Mouse (Mus musculus) embryonic fibroblast, embryonic 13.5 days (primary cell): ENCODE measurements around the gene Gm10842. TPM values are rescaled to one million over a fixed set of nuclear protein-coding genes. Genes with fewer than 3 reads are reported as not detected.
A peak's percentile ranks its signal among the peaks of the same experiment; 100 is the strongest.

Source experiments
- H3K27ac ChIP-seq: 2 replicates; pipeline ENCODE4 v1.5.1; 2012; ENCODE audit warnings: low read length, control low read depth, inconsistent platforms; ENCODE audit not compliant: insufficient read depth
- H3K4me1 ChIP-seq: 2 replicates; pipeline ENCODE4 v1.6.1; 2011; ENCODE audit warnings: low read length; ENCODE audit not compliant: control insufficient read depth, insufficient read depth
- H3K4me3 ChIP-seq: 2 replicates; pipeline ENCODE4 v1.5.1; 2011; ENCODE audit warnings: mild to moderate bottlenecking, control low read depth, low read length; ENCODE audit not compliant: insufficient read depth
- CTCF ChIP-seq: IDR thresholded peaks from 2 replicates; pipeline ENCODE4 v1.5.1; 2011; ENCODE audit warnings: mild to moderate bottlenecking, control low read depth, low read length, moderate library complexity, borderline replicate concordance; ENCODE audit not compliant: insufficient read depth
- POLR2A ChIP-seq: IDR thresholded peaks from 2 replicates; pipeline ENCODE4 v1.6.1; 2011; ENCODE audit warnings: low read depth, mild to moderate bottlenecking, control low read depth, low read length, moderate library complexity
- polyA plus RNA-seq: library from polyadenylated mRNA; stranded (reverse); fragments of >200 nt; gene quantifications from 2 replicates; pipeline ENCODE4 v1.2.4, GENCODE M21; 2011; ENCODE audit warnings: low read depth; ENCODE audit not compliant: missing spikeins, insufficient read length

Gene Gm10842
- polyA plus RNA-seq, 1 experiment: not detected

DNA sequence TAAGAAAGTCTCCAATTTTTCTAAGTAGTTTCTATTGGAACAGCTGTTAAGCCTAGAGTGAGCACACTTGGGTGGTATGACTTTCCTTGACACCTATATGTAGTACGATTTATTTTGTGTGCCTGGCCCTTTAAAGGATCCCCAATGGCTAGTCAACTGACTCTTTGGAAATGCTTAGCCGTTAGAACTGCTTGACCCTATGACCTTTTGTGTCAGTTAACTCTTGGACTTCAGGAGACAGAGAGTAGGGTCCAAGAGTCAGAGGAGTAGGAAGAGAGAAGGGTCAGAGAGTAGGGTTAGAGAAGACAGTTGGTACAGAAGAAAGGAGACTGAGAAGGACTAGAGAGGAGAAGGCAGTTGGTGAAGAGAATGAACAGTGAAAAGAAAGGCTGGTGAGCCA lies 31.8 kb downstream of the Gm10842 start, which contains the start of gene Tlk2:
Tlk2 (plus strand) TSS at position 292 of the 400 bp plus-strand sequence.
- TF ChIP-seq CTCF (no peak), POLR2A (no peak)
- Histone ChIP-seq H3K4me1 (no peaks in the 10 kb centered on the region), H3K4me3 (0 out of 2 replicates have a peak within 1 kb of the TSS, but pooled peaks have one; percentile 8), H3K27ac (no peak within 1 kb of the TSS)

DNA sequence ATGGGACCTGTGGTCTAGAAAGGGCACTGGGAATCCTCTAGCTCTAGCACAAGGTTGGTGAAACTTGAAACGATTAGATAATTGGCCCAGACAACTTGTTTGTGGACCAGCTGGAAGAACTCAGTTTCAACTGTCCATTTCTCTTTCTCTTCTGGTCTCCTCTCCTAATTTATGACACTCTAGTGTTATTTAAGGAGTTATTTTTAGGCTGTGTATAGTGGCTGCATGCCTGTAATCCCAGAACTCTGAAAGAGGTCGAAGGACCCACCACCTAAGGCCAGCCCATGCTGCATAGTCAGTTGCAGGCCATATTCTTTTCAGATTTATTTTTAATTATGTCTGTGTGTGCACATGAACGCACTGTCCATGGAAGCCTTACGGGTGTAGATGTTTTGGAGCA lies 32.8 kb downstream of the Gm10842 start:
- no peaks in the 10 kb centered on the region for H3K4me1 ChIP-seq
- no peak overlapping the region for H3K27ac ChIP-seq
- no peak for TF ChIP-seq POLR2A
- TF ChIP-seq CTCF: no peak
- peak overlapping the region; percentile 58; the same call in 1 of the 2 replicates for H3K4me3 ChIP-seq

DNA sequence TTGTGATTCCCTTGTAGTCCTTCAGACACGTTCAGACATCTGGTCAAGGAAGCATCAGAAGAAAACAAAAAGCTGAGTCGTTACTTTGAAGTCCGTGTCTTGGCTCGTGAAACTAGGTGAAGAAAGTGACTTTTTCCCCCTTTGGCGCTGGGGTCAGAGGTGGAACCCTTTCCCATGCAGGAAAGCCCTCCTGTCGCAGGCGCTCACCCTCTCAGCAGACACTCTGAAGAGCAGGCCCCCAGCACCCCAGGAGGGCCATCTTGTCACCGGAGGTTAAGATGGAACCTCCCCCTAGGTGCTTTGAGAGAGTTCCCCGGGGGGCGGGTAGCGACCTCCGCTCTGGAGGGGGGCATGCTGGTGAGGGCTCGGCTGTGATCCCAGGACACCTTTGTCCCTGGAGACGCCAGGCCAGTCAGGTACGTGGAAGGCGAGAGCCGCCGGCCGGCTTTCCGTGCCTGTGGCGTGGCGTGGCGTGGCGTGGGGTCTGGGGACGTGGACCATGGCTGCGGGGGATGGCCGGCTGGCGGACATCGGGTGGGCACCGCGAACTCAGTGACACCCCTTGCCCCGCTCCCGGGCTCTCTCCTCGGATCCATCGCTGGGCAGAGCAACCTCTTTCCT lies 33.9 kb downstream of the Gm10842 start:
- Histone ChIP-seq H3K4me3 (peak overlapping the region; percentile 58), H3K27ac (peak overlapping the region; percentile 79), H3K4me1 (no peaks in the 10 kb centered on the region)
- TF ChIP-seq CTCF (no peak), POLR2A (no peak; the same call in 1 of the 2 replicates)

DNA sequence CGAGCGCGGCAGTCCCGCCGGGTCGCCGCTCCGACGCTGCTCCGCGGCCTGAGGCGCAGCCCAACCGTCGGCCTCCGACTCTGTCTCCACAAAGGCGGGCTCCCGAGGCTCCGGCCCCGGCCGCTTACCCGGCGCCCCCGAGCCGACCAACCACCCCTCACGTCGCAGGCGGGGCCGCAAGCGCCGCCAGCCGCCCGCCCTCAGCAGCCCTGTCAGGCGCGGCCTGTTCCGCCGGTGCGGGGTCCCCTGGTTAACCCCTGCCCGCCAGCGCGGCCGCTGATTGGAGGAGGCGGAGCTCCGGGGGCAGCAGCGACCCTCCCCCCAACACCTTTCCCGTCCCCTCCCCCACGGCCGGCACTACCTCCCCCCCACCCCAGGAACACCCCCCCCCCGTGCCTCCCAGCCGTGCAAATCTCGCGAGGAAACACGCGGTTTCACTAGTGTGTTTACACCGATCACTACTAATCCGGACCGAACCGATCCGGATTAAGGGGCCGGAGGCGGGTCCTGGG lies 34.5 kb downstream of the Gm10842 start:
- peak overlapping the region; percentile 58 for H3K4me3 ChIP-seq
- peak overlapping the region; percentile 79 for H3K27ac ChIP-seq
- TF ChIP-seq CTCF (no peak), POLR2A (peak; percentile 80)
- H3K4me1 ChIP-seq: no peaks in the 10 kb centered on the region

DNA sequence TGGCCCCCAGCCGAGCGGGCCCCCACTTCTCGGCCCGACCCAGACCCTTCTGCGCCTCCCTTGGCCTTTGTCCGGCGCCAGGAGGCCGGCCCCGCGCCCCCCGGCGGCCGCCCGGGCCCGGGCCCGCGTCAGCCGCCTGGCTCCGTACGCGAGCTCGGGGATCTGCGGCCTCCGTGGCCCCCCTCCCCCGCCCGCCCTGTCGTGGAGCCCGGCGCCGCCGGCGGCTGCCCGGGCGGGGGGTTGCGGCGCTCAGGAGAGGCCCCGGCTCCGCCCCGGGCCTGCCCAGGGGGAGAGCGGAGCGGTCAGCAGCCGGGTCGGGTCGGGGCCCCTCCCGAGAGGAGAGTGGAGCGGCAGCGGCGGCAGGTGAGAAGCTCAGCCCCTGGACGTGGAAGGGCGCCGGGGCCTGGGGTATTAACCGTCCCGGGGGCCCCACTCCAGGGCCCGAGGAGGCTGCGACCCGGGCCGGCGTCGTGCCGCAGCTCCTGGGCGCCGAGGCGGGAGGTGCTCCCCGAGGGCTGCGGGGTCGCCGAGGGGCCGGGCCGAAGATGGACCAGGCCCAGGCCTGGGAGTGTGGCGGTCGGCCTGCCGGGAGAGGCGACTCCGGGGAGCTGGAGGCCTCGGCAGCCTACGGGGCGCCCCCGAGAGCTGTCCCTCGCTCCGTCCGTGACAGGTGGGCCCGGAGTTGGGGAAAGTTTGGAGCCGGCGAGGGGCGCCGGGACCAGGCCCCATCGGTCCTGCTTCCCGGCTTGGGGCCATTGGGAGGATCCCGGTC lies 35.2 kb downstream of the Gm10842 start:
- Histone ChIP-seq H3K27ac (peak overlapping the region; percentile 62), H3K4me3 (peak overlapping the region; percentile 95), H3K4me1 (no peaks in the 10 kb centered on the region)
- TF ChIP-seq CTCF: no peak
- no peak for TF ChIP-seq POLR2A

DNA sequence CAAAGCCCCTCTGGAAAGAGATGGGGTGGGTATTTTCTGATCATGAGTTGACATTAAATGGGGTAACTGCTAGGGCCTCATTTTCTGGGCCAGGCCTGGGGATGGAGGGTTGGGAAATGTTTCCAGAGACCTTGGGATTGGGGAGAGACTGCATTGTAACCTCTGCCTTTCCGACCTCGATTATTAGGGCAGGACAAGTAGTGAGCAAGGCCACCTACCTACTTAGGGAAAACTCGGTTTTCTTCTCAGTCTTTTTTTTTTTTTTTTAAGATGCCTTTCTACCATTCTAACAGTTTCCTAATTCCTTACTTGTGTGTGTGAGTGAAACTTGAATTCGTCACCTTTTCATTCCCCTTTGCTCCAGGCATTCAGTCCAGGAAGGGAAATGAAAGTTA lies 35.8 kb downstream of the Gm10842 start:
- H3K4me3 ChIP-seq: peak overlapping the region; percentile 95
- H3K4me1 ChIP-seq: no peaks in the 10 kb centered on the region
- TF ChIP-seq CTCF: no peak
- no peak for TF ChIP-seq POLR2A
- peak overlapping the region; percentile 62 for H3K27ac ChIP-seq

DNA sequence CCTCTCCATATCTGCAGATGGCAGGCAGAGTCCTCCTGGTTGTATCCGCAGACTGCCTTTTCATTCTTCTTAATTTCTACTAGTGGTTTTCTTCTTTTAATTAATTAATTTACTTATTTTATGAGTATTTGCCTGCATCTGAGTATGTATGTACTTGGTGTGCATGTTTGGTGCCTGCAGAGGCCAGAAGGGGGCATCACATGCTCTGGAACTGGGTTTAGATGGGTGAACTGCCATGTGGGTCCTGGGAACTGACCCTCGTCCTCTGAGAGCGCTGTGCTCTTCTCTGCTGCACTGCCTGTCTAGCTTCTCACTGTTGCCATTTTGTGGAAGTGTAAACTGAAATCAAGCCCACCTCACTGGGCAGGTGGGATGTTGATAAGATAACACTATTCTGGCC lies 38.0 kb downstream of the Gm10842 start:
- Histone ChIP-seq H3K27ac (no peak overlapping the region), H3K4me1 (no peaks in the 10 kb centered on the region), H3K4me3 (no peak overlapping the region)
- no peak for TF ChIP-seq CTCF
- TF ChIP-seq POLR2A: no peak

DNA sequence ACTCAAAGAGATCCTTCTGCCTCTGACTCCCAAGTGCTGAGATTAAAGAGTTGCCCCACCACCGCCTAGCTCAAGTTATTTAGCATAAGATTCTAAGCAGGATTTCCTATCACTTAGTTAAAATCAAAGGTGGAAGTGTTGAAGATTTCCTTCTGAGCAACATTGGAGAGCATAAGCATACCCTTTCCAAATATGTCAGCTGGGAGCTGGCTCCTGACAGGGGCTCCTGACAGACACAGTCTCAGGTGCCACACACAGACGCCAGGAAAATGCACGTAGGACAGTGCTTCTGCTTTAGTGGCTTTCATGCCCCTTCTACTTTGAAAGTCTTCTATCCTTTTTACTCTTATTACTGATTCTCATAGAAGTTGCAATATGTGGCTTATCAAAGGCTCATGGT lies 45.5 kb downstream of the Gm10842 start:
- TF ChIP-seq CTCF: no peak
- no peak for TF ChIP-seq POLR2A
- no peak overlapping the region for H3K27ac ChIP-seq
- no peaks in the 10 kb centered on the region for H3K4me1 ChIP-seq
- H3K4me3 ChIP-seq: no peak overlapping the region

Other genes starting within 250 kb of the Gm10842 start
- gene Efcab3, start 83.3 kb upstream of the Gm10842 start, polyA plus RNA-seq: not detected in 2 replicates
- 24.1 and 26.8 TPM in 2 replicates for gene Mettl2, start 20.5 kb upstream of the Gm10842 start, polyA plus RNA-seq
- gene Tlk2, start 31.9 kb downstream of the Gm10842 start, polyA plus RNA-seq: 86.5 and 97.2 TPM in 2 replicates
- gene Mrc2, start 145.8 kb downstream of the Gm10842 start, polyA plus RNA-seq: 144 and 150 TPM in 2 replicates